Mouse (Mus musculus) left cerebral cortex, postnatal 36 days (tissue): ENCODE results near the gene Cfap61. TPM values are rescaled to one million over a fixed set of nuclear protein-coding genes. Genes with fewer than 3 reads are reported as not detected.
"Not testable (repeated sequence)": the region's sequence is repeated elsewhere in the genome, so short reads cannot be mapped to it uniquely, and the experiment has no call there.

Experiments
- DNase-seq, 2 experiments: peaks; one replicate each; pipeline ENCODE4 v3.0.0; 2021 to 2022; ENCODE audit warnings: low spot score in 2 of 2, mixed read lengths in 1 of 2
- intact Hi-C: fragments of 180-260 bp; cut with DNase I; formaldehyde crosslinking; loops from one replicate; pipeline ENCODE4 v1.15.1; 2025
- total RNA-seq, 2 experiments: library from RNA; stranded (reverse); gene quantifications; 2 replicates each; pipeline ENCODE4 v1.2.3; 2021

Gene Cfap61
- total RNA-seq, result 1 to 10 TPM; 3.4 to 4.7 TPM

GRCm38 (mm10) chr2:145934339-145935231 lies at the start of gene Cfap61, which contains the start of gene Crnkl1:
Gene Cfap61 (plus strand): TSS chr2:145934784.
Gene Crnkl1 (minus strand): TSS chr2:145935014.
- intact Hi-C loops, result no loop called here
- DNase-seq, result peak; percentile 94 to 96

GRCm38 (mm10) chr2:145884913-145885785 lies 49.4 kb upstream of the Cfap61 start:
- DNase-seq, result peak; percentile 56 to 62
- intact Hi-C loops, result loop anchor here (5.0 kb wide), 1 partner anchor 88 kb away; no protein-coding TSS in a partner anchor

GRCm38 (mm10) chr2:145887937-145888765 lies 46.4 kb upstream of the Cfap61 start:
- intact Hi-C loops, result no loop called here
- DNase-seq, result peak; percentile 55 to 56

DNA sequence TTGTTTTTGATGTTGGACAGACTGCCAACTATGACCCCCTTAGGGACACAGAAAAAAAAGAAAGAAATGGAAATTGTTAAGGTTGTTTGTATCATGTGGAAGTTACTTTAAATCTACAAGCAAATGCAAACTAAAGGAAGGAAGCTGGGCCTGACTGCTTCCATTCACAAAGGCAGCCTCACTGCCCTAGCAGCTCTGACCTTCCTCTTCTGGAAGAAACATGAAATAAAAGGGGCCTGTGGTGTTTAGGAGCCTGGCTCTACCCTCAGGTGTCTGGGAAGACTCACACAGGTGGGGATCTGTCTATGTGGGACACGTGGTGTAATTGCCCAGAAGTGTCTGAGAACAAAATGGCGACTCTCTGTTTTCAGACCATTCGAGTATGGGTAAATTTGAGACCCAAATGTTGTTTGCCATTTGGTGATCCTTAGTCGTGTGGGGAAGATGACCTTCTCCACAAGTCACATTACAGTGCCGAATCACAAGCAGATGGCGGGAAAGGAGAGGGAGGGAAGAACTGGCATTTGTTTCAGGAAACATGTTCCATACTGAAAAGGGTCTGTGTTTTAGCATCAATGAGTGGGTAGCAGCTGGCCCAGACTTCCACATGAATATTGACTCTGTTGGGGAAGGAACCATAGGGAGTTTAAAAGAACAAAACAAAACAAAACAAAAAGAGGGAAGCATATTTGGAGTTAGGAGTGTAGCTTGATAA lies 45.7 kb upstream of the Cfap61 start:
- intact Hi-C loops, result no loop called here
- peak in 1 of 2 experiments; percentile 24 for DNase-seq

DNA sequence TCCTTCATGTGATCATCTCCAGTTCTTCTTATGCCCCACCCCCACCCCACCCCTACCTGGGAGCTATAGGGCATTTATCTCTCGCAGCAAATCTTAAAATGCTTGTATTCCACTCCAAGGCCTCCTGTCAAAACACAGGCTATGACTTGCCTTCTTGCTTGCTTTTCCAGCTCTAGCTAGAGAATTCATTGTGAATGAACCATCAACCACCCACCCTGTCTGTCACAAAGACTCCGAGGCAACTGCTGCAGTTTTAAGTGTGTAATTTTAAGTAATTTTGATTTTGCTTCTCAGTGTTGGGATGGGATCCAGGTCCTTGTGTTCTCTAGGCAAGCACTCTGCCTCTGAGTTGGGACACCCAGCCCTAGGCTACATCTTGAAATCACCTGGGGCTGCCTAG lies 44.0 kb upstream of the Cfap61 start:
- intact Hi-C loops, result no loop called here
- DNase-seq, result no peak

- intact Hi-C loops, result no loop called here
- DNase-seq, result no peak
Measured at GRCm38 (mm10) chr2:145893756-145894155, 40.8 kb upstream of the Cfap61 start.

- no peak for DNase-seq
- intact Hi-C loops, result no loop called here
Measured at GRCm38 (mm10) chr2:145898106-145898505, 36.5 kb upstream of the Cfap61 start.

- intact Hi-C loops, result loop anchor here (5.0 kb wide), 1 partner anchor 203 kb away; no protein-coding TSS in a partner anchor
- not testable (repeated sequence) for DNase-seq
Measured at GRCm38 (mm10) chr2:145900318-145900717, 34.3 kb upstream of the Cfap61 start.

- DNase-seq, result no peak
- intact Hi-C loops, result loop anchor here (5.0 kb wide), 1 partner anchor 205 kb away; no protein-coding TSS in a partner anchor
Measured at GRCm38 (mm10) chr2:145901861-145902260, 32.7 kb upstream of the Cfap61 start, which contains the start of gene Naa20. Gene Naa20 (plus strand): TSS chr2:145902099.

DNA sequence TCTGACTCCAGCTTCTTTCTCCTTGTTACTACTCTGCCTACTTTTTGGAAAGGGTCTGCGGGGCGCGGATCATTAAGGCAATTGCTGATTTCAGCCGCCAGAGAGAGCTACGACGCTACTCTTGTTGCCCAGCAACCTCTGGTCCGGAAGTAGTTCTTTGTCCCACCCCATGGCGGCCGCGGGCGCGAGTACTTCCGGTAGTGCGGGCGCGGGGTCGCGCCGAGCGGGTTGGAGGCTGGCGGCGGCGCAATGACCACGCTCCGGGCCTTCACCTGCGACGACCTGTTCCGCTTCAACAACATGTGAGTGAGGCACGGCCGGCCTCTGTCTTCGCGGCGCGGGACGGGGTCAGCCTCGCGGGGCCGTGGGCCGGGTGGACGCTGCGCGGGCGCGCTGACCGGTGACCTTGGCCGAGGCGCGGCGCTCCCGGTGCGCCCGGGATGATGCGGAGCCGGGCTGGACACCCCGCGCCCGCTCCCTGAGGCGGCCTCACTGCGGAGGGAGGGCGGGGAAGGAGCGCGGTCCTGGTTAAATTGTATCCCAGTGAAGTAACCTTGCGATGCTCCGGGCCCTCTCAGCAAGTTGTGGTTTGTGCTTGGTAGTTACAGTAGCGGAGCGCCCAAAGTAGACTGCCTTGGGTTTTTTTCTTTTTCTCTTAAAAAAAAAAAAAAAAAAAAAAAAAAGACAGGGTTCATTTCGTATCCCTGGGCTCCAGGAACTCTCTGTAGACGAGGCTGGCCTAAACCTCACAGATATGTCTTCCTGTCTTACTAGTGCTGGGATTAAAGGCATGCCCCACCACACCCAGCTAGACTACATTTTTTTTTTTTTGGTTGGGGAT lies 31.3 kb upstream of the Cfap61 start:
- intact Hi-C loops, result loop anchor here (5.0 kb wide), 1 partner anchor 206 kb away; no protein-coding TSS in a partner anchor

DNA sequence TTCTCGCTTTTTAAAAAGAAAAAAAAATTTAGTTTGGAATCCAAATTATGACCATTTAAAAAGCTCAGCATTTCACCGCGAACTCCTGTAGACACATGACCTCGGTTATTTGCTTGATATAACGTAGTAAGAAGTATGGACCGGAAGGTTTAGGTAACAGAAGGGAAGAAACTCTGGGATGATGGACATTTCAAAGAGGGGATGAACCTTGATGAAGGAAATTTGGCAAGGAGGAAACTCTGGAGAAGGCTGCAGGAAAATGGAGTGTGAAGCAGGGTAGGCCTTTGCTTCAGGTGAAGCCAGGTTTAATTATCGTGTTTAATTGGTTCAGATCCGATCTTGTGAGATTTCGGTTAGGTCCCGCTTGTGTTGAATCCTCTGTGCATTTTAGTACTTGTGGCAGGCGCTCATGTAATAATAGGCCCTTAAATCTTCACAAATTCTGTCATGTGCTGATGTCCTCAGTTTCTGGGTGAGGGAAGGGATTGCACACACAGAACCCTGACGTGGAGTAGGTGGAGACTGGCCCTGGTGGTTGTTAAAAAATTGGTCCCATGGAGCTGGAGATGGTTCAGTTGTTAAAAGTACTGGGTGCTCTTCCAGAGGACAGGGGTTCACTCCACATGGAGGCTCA lies 30.5 kb upstream of the Cfap61 start:
- intact Hi-C loops, result loop anchor here (5.0 kb wide), 1 partner anchor 207 kb away; no protein-coding TSS in a partner anchor
- DNase-seq, result no peak

More for the DNA sequence above, 31.3 kb upstream of the Cfap61 start:
- DNase-seq, result peak; percentile 92

GRCm38 (mm10) chr2:145905156-145905555 lies 29.4 kb upstream of the Cfap61 start:
- DNase-seq, result no peak
- intact Hi-C loops, result no loop called here

DNA sequence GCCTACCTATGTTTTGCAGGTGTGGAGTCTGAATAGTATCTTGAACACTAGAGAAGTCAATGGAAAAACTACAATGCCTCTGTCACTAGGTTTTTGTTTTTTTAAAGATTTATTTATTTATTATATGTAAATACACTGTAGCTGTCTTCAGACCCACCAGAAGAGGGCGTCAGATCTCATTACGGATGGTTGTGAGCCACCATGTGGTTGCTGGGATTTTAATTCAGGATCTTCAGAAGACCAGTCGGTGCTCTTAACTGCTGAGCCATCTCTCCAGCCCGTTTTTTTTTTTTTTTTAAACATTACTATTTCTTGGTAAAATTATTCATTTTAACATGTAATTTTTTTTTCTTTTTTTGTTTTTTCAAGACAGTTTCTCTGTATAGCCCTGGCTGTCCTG lies 28.7 kb upstream of the Cfap61 start:
- intact Hi-C loops, DNase-seq: not testable (repeated sequence)

DNA sequence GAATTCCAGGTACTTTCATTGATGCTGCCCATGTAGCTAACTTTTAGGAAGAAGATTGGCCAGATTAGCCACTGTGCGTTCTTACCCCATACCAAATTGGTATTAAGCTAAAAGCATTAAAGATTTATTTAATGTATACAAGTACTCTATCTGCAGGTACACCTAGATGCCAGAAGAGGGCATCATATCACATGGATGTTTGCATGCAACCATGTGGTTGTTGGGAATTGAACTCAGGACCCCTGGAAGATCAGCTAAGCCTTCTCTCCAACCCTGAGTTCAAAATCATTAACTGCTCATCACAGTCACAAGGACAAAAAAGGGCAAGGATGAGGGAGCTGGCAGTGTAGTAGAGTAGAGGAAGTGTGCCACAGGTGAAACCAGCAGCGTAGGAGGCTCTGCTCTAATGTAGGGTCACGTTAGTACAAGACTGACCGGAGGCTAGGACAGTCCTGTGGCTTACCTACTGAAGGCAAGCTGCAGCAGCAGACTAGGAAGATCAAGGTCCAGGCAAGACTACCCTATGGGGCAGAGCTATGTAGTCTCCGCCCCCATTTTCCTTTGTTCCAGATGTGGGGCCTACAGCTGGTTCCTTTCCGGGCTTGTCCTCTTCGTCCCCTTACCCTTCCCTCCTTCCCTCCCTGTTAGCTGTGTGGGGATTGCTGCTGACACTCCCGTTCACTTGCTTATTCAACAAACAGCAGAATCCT lies 13.5 kb upstream of the Cfap61 start:
- no peak for DNase-seq
- intact Hi-C loops, result no loop called here

DNA sequence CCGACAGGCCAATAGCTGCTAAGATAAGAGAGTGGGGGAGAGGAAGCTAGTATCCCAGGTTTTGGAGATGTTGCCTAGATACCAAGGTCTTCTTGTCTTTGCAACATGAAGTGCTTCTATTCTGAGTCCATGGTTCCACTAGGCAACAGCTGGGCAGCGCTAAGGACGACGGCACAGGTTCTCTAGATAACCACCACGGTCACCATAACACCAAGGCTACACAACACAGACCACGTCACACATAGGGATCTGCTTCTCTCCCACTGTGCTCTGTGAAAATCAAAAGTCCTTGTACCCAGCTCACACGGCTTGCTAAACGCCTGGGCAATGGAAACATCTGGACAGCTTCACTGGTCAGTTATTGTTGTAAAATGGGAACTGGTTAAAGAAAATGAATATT lies 2.4 kb downstream of the Cfap61 start:
- no peak for DNase-seq
- intact Hi-C loops, result no loop called here

DNA sequence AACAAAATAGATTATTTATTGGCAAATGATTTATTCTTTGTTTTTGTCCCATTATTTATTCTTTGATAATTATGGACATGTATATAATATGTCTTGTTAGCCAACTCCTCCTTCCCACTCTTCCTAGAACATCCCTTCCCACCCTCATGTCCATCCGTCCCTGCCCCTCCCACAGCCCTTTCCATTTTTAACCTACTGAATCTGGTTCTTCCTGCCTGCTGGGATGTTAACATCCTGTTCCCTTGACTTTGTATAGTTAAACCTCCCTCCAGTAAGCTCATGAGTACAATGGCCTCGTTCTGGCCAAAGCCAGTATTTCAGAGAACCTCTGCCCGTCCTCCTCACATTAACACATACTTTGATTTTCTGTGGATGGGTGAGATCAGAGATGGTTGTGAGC lies 6.8 kb downstream of the Cfap61 start:
- intact Hi-C loops, result no loop called here
- no peak for DNase-seq
